Mouse (Mus musculus): Measurements from ENCODE around the gene Insig1.

DNA sequence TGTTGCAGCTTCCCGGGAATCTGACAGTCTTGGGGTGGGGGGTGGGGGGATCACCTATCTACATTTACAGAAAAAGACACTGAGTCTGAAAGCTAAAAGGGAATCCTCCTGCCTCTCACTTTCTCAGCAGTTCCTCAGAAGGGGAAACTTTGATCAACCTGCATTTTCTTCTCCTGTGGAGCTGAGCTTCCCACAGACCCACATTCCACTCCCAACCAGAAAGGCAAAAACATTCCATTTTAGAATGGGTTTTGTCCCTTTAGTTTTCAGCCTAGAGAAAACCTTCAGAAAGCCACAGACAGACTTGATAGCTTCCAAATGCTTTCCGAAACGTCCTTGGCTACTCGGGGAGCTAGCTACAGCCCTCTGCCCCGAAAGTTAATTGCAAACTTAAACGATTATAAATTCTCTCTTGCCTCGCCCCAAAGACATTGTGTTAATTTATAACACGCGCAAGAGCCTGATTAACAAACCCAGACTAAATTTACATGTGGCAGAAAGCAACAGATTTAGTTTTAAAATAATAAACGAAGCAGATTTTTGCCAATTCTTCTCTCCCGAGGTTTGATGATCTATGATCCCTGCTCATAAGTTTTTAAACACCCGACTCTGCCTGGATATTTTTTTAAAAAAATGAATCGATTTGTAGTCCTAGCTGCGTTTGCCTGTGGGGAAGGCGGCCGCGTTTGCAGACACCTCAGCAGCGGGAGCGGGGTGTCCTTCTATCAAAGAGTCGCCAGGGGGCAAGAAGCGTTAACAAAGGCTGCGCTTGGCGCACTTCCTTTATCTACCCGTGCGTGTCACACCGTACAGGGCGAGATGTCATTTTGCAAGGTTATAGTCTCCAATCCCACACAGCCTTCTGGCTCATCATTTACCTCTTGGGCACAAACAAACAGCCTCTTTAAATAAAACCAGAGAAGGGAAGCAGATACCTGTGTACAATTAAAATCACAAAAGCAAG lies 51.6 kb downstream of the Insig1 start:
- TF ChIP-seq CTCF (conservative IDR thresholded peaks at IDR 0.05; ENCODE audit: low read length) = peak; percentile 74
- TF ChIP-seq NANOG (IDR thresholded peaks at IDR 0.05; ENCODE audit: borderline replicate concordance, low read length) = no peak
